Mouse (Mus musculus) liver, embryonic 18 days (tissue): ENCODE measurements around the gene Mocs3. TPM values are rescaled to one million over a fixed set of nuclear protein-coding genes. Genes with fewer than 3 reads are reported as not detected.

Experiments used
- polyA plus RNA-seq: library from polyadenylated mRNA; depleted of rRNA; stranded (reverse); fragments of >200 nt; gene quantifications from 2 replicates; pipeline ENCODE4 v1.2.3, GENCODE M21; 2012; rRNA removed

Gene Mocs3
- polyA plus RNA-seq: 4.2 and 4.6 TPM in 2 replicates

GRCm38 (mm10) chr2:168230026-168230728 is at the start of gene Mocs3, which contains the start of the genes Gm20716 and Dpm1:
Gene Mocs3 (plus strand): TSS chr2:168230622.
Gene Gm20716 (minus strand): TSS chr2:168230364.
Gene Dpm1 (minus strand): TSS chr2:168230591.

GRCm38 (mm10) chr2:168206725-168207644 is 23.4 kb upstream of the Mocs3 start, which contains the start of gene Adnp:
Gene Adnp (minus strand): TSS chr2:168207112.

GRCm38 (mm10) chr2:168281582-168281981 is 51.2 kb downstream of the Mocs3 start, which contains the start of gene Kcng1:
Gene Kcng1 (minus strand): TSS chr2:168281736.

Other genes starting within 250 kb of the Mocs3 start
- gene Ripor3, start 220.0 kb upstream of the Mocs3 start, polyA plus RNA-seq: 2.8 and 3.5 TPM in 2 replicates
- 2.8 TPM in 2 replicates for gene Pard6b, start 149.6 kb upstream of the Mocs3 start, polyA plus RNA-seq
- gene Adnp, start 23.5 kb upstream of the Mocs3 start, polyA plus RNA-seq: 4.4 and 5.5 TPM in 2 replicates
- gene Gm20716, start 258 bp upstream of the Mocs3 start, polyA plus RNA-seq: 10.0 and 10.5 TPM in 2 replicates
- 4.9 and 8.1 TPM in 2 replicates for gene Dpm1, start within 50 bp of the Mocs3 start, polyA plus RNA-seq
- gene Kcng1, start 51.1 kb downstream of the Mocs3 start, polyA plus RNA-seq: 0.01 and 0.02 TPM in 2 replicates